Mouse (Mus musculus) left cerebral cortex, postnatal 36 days (tissue): ENCODE measurements around the gene Smyd3. TPM values are rescaled to one million over a fixed set of nuclear protein-coding genes. Genes with fewer than 3 reads are reported as not detected.

ENCODE experiments used
- DNase-seq, 2 experiments: peaks; one replicate each; pipeline ENCODE4 v3.0.0; 2021 to 2022; ENCODE audit warnings: low spot score in 2 of 2, mixed read lengths in 1 of 2
- intact Hi-C: fragments of 180-260 bp; cut with DNase I; formaldehyde crosslinking; loops from one replicate; pipeline ENCODE4 v1.15.1; 2025
- total RNA-seq, 2 experiments: library from RNA; stranded (reverse); gene quantifications; 2 replicates each; pipeline ENCODE4 v1.2.3; 2021

The Smyd3 gene
- total RNA-seq, 2 experiments from 2014 or later, result 22.7 to 28.3 TPM

DNA sequence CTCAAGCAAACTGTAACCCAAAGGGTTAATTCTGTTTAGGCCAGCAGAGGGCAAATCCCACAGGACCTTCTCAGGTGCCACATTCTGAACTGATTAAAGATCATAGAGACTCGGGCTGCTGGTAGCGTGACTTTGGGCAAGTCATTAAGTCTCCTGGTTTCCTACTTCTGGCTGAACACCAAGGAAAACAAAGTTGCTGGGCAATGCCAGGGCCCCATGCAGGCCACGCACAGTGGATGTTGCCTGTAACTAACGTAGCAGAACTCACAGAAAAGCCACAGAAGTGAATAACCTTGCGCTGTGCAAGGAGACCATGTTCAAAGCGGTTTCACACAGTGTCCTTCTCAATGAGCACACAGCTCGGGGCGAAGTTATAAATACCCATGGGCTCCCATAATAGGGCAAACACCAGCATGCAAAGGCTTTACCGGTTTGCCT lies 371.1 kb downstream of the Smyd3 start:
- no peak for DNase-seq
- intact Hi-C loops, result loop anchor here (2.0 kb wide), 1 partner anchor 624 kb away; no protein-coding TSS in a partner anchor

DNA sequence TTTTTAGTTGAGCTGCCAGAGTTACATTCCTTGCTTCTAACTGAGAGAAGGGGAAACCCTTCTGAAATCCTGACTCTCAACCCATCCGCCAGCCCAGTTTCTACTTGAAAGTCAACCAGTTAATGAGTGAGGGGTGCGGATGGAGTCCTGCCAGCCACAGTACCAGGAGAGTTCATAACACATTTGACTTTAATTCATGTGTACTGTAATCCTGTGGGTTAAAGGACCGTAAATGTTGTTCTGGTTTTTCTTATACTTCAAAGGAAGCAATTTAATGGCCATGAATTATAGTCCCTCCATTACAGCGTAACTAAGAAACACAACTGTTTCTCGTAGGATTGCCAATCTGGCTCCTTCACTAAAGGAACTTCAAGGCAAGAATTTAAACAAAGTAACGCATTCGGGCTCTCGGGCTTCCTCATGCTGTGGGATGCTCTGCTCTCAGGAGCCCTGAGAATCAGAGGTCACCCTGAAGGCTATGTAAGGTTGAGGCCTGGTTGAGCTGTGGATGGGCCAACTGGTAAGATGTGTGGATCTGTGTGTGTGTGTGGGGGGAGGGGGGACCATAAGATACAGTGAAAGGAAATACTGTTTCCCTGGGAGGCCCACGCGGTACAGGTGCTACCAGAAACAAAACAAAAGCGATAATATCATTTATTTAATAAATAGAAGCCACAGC lies 374.5 kb downstream of the Smyd3 start:
- intact Hi-C loops, result loop anchor here (5.0 kb wide), 2 partner anchors 334 to 676 kb away; no protein-coding TSS in a partner anchor
- no peak for DNase-seq

DNA sequence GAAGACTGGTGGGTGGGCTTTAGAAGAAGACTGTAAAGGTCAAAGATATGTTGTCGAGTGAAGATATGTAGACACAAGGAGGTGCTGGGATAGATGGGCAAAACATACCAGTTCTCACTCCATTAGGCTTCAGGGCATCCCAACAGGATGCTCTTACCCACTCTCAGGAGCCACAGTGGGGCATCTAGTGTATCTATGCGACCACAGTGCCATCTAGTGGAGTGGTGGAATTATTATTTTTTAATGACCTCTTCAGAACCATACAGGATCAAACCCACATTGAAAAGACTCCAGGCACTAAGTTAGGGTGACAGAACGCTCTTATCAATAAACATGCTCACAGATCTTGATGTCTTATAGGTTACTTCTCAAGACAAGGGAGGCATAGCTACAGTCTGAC lies 375.7 kb downstream of the Smyd3 start:
- intact Hi-C loops, result loop anchor here (5.0 kb wide), 2 partner anchors 335 to 675 kb away; no protein-coding TSS in a partner anchor
- peak; percentile 11 to 31 for DNase-seq

DNA sequence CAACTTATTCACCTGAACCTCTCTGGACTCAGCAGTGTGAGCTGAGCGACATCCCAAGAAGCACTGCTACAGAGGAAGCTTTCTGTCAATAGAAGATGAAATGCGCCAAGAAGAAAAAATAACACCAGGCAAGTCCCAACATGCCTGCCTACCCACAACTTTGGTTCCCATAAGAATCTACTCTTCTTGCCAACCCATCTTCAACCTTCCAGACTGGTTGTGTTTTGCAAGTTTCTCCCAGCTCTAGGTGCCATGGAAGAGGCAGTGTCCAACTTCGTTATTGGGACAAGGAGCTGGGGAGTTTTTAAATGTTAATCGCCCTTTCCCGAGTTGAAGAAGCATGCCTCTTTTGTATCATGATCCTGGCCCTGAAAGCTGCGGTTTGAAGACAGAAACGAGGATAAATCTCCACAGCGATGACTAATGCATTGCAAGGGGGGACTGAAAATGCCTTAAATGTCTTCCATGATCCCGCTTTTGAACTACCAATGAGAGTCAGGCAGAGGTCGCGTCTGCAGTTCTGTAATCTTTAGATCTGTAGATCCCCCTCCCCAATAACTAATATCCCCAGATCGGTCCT lies 376.7 kb downstream of the Smyd3 start:
- intact Hi-C loops, result loop anchor here (2.0 to 5.0 kb wide), 3 partner anchors 336 to 674 kb away; partner anchors contain the start of gene Kif26b
- no peak for DNase-seq

DNA sequence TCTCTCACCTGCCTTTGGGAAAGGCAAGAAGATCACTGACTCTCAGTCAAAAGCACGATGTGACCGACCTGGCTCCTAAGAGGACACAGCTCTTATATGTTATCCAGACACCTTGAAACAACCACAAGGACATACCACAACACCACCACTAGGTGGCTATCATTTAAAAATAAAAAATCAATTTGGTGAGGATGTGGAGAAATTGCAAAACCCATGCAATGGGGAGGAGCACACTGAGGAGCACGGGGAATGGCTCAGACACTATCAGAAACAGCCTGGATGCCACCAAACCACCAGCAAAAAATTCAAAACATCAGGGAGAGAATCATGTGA lies 380.7 kb downstream of the Smyd3 start:
- DNase-seq, result no peak

DNA sequence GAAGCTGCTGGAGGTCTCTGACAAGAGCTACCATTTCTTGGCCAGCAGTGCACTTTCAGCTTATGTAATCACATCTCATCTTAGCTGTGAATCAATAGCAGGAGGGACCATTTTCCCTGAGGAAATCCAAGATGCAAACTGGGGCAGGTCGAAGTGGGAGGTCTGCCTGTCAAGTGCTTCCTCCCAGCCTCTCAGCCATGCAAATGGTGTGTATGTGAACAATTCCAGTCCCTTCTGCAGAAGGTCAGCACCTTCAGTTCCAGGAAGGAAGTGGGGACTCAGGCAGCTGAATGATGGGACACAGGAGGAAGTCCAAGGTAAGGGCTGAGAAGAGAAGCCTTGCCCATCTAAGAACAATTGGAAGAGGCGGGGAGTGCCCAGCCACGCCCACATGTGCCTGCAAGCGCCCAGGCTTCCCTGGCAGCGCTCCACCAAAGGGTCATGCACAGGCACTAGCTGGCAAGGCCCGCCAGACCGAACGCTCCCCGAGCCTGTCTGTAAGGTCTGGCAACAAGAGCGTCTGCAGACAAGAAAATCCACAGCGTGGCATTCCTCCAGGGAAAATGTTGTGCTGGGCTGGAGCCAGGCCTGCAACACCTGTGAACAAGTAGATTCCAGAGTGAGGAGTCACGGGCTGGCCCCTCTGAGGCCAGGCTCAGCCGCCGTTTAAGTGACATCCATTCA lies 381.2 kb downstream of the Smyd3 start:
- intact Hi-C loops, result loop anchor here (10.0 kb wide), 1 partner anchor 452 kb away; no protein-coding TSS in a partner anchor
- DNase-seq, result no peak

More for the DNA sequence above, 380.7 kb downstream of the Smyd3 start:
- intact Hi-C loops, result loop anchor here (10.0 kb wide), 1 partner anchor 452 kb away; no protein-coding TSS in a partner anchor

DNA sequence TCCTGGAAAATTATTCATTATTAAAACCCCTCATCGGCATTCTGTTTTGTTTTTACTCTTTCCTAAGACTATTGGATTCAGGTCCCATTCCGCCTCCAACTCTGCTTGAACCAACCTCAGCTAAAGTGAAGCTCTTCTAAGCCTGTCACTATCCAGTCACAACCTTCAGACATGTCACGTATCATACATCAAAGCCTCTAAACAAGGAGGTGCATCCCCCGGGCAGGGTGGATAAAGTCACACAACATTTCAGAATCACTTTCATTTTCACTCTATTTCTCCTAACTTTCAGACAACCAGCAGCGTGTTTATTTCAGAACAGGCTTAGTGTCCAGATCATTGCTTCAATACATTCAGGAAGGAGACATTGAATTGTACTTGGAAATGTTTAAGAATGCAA lies 387.8 kb downstream of the Smyd3 start:
- intact Hi-C loops, result loop anchor here (10.0 kb wide), 1 partner anchor 445 kb away; no protein-coding TSS in a partner anchor
- DNase-seq, result no peak

DNA sequence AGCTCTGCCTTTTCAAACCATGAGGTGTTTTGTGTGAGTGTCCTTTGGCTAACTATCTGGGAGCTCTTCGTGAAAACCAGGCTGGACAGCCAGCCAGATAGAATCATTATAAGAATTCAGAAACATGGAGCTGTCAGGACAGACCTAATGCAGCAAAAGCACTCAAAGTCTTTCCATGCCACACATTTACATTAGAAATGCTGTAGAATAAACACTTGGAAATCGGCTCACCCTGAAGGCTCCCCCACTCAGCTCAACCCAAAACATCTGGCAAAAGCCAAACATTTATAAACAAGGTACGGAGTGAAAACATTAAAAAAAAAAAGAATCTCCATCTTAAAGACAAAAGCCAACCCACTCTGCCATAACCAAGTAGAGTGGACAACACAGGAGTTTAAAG lies 391.6 kb downstream of the Smyd3 start:
- intact Hi-C loops, result no loop called here
- no peak for DNase-seq

DNA sequence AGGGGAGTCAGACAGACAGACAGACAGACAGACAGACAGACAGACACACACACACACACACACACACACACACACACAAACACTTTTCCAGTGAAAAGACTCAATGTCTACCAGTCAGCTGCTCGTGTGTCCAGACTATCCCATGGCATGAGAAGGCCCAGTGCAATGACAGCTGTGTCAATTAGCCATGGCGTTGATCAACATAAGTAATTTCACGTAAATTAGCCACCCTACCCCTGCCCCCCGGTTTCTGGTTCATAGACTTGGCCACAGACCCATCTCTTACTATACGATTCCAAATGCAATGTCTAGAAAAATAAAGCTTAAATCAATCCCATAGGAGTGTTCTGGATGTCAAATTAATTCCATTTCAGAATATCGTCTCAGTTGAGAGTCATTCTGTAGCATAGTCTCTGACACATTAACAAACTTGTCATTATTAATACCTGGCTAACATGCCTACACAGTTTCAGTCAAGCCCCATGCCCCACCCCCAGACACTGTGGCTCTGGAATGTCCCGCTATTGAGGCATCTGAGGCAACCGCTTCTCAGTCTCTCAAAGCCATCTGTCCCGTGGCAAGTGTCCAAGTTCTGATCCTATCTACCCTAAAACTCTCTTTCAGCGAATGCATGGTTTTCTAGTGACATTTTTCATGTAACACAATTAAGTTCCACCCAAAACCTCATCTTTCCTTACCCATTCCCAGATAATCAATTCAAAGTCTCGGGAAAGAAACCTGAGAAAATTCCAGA lies 395.2 kb downstream of the Smyd3 start:
- DNase-seq, result no peak
- intact Hi-C loops, result no loop called here

DNA sequence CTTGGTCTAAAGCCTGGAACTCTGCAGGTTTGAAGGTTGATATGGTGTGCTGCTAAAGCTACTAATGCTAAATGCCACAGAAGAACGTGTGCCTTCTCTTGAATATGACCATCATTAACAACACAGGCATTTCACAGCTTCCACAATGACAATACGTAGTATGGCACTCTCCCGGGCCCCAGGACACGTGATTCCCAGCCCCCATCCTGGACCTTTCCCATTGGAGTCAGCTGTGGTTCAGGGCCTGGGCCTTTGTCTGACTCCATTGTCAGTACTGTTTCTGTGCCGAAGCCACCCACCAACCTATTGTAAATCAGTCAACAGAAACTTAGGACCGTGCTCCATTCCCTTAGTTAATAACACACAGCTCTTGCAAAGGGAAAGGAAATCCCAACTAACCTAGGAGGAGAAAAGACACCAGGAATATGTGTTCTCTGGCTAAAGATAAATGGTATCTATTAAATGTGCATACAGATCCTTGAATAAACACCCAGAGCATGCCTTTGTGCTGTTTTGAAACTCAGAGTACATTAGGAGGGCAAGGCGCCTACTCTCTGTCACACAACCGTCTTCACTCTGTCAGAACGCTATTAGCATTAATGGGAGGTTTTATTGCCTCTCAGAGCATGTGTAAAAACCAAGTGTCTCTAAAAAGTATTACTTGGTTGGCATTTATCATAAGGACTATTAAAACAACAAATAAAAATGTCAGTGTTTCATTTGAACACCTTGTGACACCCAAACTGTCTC lies 397.4 kb downstream of the Smyd3 start:
- intact Hi-C loops, result no loop called here
- DNase-seq, result no peak

DNA sequence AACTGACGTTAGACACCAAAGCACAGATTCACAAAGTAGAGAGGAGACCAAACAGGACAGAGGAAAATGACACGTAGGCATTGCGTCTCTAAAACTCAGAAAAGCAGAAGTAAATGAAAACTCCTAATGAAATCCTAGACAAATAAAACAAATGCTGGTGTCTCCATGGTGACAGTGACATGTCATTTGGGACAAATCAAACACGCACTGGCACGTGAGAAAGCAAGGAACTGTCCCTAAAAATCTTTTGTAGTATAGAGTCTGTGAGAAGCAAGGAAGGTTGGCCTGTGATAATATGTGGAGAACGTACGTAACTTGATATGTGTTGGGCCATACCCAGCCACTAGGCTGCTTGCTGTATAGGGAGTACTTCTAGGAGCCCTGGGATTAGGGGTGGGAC lies 399.2 kb downstream of the Smyd3 start:
- no peak for DNase-seq
- intact Hi-C loops, result no loop called here

DNA sequence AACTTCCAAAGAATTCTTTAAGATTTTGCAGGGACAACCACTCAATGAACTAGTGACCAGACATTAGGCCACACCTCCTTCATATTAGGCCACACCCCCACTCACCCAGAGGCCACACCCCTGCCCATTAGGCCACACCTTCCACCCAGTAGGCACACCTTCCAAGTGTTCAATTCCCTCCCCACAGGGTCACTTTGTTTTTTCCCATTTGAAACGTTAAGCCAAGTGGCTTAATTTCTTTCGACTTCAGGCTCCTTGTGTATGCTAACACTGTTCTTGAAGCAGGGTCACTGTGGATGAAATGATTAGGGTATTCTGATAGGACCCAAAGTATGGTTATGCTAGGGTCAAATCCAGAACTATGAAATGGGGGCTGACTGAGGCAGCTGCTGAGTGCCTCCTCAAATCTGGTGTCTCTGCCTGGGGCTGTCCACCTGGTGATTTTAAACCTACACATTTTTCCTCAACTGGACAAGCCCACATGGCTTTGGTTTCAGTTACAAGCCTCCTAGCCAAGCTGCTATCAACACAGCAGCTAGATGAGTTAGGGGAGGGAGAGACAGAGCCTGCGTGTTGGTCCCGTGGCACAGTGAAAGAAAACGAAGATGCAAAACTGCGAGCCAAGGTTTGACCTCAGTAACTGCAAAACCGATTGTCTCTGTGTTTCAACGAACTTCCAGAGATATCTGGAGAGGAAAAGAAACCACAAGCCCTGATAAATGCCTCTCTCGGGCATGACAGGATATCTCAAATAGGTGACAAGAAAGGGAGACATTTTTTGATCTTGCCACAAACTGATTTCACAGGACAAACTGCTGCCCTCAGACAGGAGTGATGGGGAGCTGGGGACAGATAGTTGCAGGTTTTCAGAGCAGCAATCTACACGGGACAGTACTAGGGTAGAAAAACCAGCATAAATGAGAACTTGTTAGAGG lies 400.8 kb downstream of the Smyd3 start:
- intact Hi-C loops, result no loop called here

DNA sequence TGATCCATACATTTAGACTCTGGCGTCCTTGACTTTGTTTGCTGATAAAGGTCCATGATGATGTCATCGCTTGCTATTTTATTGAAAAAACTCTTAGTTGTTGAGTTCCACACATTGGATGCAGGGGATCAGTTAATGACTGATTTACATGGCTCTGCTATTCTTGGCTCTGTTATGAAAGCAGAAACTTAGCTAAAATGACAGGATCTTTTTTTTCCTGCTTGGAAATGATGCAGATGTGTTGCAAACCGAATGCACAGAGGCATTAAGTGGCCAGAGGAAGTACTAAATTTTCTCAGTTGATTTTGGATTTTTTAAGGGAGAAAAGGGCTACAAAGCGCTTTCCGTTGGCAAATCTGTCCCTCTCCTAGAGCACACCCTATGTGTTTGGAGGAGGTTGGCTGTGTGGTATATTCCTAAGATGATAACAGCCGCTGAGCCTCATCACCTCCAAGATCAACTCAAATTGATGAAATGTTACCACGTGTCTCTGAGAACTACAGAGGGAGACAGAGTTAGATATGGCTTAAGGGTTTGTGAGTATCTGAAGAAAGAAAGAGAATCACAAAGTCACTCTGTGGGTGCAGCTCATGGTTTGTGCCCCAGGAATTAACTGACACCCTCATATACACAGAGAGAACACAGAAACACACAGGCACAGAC lies 402.9 kb downstream of the Smyd3 start:
- DNase-seq, result no peak
- intact Hi-C loops, result no loop called here

More for the DNA sequence above, 400.8 kb downstream of the Smyd3 start:
- no peak for DNase-seq

DNA sequence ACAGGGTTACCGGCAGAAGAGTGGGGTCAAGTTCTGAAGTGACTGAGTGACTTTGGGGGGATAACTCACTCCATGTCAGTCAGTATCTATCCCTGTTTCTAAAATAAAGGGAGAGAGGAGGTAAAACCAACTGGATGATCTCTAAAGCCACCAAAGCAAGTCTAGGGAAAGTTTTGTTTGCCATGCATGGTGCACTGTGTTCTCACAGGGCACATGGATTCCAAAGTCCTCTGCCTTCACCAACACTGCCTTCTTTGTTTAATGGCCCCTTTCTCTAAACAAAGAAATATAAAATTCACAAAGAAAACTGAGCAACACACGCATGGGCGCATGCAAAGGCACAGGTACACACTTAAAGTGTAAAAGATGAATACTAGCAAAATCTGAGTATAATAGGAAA lies 403.5 kb downstream of the Smyd3 start:
- intact Hi-C loops, result no loop called here
- DNase-seq, result no peak

DNA sequence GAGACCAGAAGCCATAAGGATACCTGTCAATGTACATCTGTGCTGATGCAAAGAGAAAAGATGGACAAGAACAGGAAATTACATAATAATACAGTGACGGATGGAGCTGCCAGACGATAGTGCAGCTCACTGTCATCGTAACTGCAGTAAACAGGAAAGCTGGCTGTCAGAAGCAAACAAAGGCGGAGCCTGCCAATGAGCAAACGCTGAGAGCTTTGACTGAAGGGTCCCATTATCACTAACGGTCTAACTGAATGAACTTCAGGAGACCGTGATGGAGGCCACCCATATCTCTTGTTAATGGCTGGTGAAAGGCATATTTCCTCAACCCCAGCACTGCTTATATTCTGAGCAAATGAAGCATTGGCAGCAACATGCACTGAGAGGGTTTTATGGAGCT lies 409.1 kb downstream of the Smyd3 start:
- DNase-seq, result no peak
- intact Hi-C loops, result no loop called here

DNA sequence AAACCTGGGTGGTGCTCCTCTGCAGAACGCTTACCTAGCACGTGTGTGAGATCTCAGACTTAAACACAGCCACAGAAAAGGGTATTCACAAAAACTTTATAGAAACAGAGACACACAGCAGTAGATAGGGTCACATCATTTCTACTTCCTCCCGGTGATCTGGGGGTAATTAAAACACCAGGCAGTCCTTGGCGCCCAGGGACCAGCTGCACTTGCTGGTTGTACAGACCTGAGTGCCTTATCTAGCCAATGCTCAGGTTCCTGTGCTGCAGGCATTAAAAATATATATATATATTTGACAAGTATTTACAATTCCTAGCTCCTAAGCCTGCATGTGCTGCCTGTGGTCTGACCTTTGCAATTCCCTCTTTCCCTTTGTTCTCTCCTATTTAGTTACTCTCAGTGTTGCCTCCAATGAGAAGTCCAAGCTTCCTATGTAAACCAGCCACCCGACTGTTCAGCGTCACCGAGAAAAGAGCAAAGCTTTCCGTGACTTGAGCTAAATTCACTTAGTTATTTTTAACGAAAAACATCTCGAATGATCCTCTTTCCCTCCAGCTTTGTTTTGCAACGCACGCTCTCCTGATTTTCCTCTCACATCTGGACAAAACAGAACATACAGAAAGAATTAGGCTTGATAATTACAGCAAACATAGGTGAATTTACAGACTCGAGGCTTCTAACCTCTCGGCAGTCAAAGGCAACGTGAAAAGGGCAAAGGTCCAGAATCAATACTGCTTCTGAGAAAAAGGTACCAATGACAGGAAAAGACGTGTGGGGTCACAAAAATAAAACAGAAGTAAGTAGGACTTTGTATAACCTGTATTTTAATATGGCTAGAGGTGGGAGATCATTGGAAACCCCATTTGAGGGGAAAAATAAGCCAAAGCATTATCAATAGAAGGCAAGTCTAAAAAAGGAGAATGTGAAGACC lies 409.8 kb downstream of the Smyd3 start:
- DNase-seq, result no peak
- intact Hi-C loops, result no loop called here

DNA sequence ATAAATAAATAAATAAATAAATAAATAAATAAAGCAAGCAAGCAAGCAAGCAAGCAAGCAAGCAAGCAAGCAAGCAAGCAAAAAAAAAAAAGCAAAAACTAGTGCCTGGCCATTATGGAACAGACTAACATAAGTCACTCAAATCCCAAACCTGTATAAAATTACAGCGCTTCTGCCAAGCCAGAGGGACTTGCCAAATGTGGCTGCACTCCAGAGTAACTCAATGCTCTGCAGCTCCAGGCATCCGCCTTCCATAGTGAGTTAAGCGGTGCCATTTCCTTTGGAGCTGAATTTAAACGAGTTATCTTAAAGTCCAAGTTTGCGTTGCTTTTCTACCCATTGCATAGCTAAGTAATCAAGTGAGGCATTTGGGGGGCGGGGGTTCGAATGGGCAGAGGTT lies 410.6 kb downstream of the Smyd3 start:
- intact Hi-C loops, result no loop called here
- no peak for DNase-seq
